Mouse (Mus musculus) cerebellum, adult 2 months (tissue): ENCODE measurements around the gene Ctbp2. TPM values are rescaled to one million over a fixed set of nuclear protein-coding genes. Genes with fewer than 3 reads are reported as not detected.
A peak's percentile ranks its signal among the peaks of the same experiment; 100 is the strongest.

Experiments used
- DNase-seq, 2 experiments: peaks; one replicate each; pipeline ENCODE4 v3.0.0; 2021
- H3K27ac ChIP-seq: fragments of 200-500 bp; 2 replicates; pipeline ENCODE4 v1.5.1; 2012; ENCODE audit warnings: low read length, control low read depth, inconsistent platforms; ENCODE audit not compliant: insufficient read depth
- H3K27me3 ChIP-seq: fragments of 200-500 bp; 2 replicates; pipeline ENCODE4 v1.6.1; 2012; ENCODE audit warnings: inconsistent platforms, mild to moderate bottlenecking, low read length, moderate library complexity; ENCODE audit not compliant: control insufficient read depth, insufficient read depth
- H3K4me1 ChIP-seq: fragments of 200-500 bp; 2 replicates; pipeline ENCODE4 v1.6.1; 2011; ENCODE audit warnings: low read length; ENCODE audit not compliant: control insufficient read depth, insufficient read depth
- H3K4me3 ChIP-seq: fragments of 200-500 bp; replicated peaks from 2 replicates; pipeline ENCODE3; 2011; ENCODE audit warnings: mild to moderate bottlenecking, low read depth, low read length, control low read depth; ENCODE audit not compliant: insufficient read depth
- CTCF ChIP-seq: fragments of 200-500 bp; IDR thresholded peaks from 2 replicates; pipeline ENCODE4 v1.5.1; 2011; ENCODE audit warnings: low read depth, mild to moderate bottlenecking, control low read depth, low read length, moderate library complexity, borderline replicate concordance; ENCODE audit not compliant: insufficient read depth
- POLR2A ChIP-seq: fragments of 200-500 bp; IDR thresholded peaks from 2 replicates; pipeline ENCODE4 v1.6.1; 2011; ENCODE audit warnings: low read length, control low read depth, borderline replicate concordance; ENCODE audit not compliant: insufficient read depth
- WGBS: fragments of 180-500 bp; shearing (Covaris S2); methylation state at CpG from one replicate; pipeline ENCODE4 v1.1.7; 2018; 5-methylcytosine and 5-hydroxymethylcytosine counted together
- polyA plus RNA-seq: library from polyadenylated mRNA; depleted of rRNA; stranded (reverse); fragments of >200 nt; gene quantifications from 2 replicates; pipeline ENCODE4 v1.2.3, GENCODE M21; 2012

Gene Ctbp2
- polyA plus RNA-seq, 1 experiment = 96.2 TPM

- WGBS = 91% methylated on average over 8 of the region's 8 CpGs
- no peaks in the 10 kb centered on the region for H3K27me3 ChIP-seq
- no peak for TF ChIP-seq POLR2A
- no peak for TF ChIP-seq CTCF
- no peak overlapping the region for H3K27ac ChIP-seq
- H3K4me1 ChIP-seq = peaks cover 39% of the 10 kb centered on the region
- DNase-seq = no peak
- no peak overlapping the region for H3K4me3 ChIP-seq
Measured at GRCm38 (mm10) chr7:133056924-133057323, 67.2 kb downstream of the Ctbp2 start.

- no peaks in the 10 kb centered on the region for H3K27me3 ChIP-seq
- no peak overlapping the region for H3K27ac ChIP-seq
- no peak for DNase-seq
- peak; percentile 20; the same call in 1 of the 2 replicates for TF ChIP-seq CTCF
- TF ChIP-seq POLR2A = no peak
- peaks cover 29% of the 10 kb centered on the region for H3K4me1 ChIP-seq
- H3K4me3 ChIP-seq = no peak overlapping the region
- WGBS = 94% methylated on average over 5 of the region's 5 CpGs
Measured at GRCm38 (mm10) chr7:133054486-133054885, 69.7 kb downstream of the Ctbp2 start.

GRCm38 (mm10) chr7:133053757-133054156 is 70.4 kb downstream of the Ctbp2 start:
- 78% methylated on average over 9 of the region's 9 CpGs for WGBS
- no peak overlapping the region for H3K4me3 ChIP-seq
- TF ChIP-seq CTCF = no peak
- no peak for TF ChIP-seq POLR2A
- H3K4me1 ChIP-seq = peaks cover 22% of the 10 kb centered on the region
- no peaks in the 10 kb centered on the region for H3K27me3 ChIP-seq
- no peak for DNase-seq
- no peak overlapping the region for H3K27ac ChIP-seq

- peak in 1 of 2 experiments; percentile 39 for DNase-seq
- Histone ChIP-seq H3K27me3 (no peaks in the 10 kb centered on the region), H3K4me3 (no peak overlapping the region), H3K27ac (no peak overlapping the region), H3K4me1 (peaks cover 21% of the 10 kb centered on the region)
- 33% methylated on average over 8 of the region's 8 CpGs for WGBS
- TF ChIP-seq POLR2A (no peak), CTCF (no peak)
Measured at GRCm38 (mm10) chr7:133052819-133053218, 71.3 kb downstream of the Ctbp2 start.

GRCm38 (mm10) chr7:133050681-133051080 is 73.5 kb downstream of the Ctbp2 start:
- Histone ChIP-seq H3K27ac (no peak overlapping the region), H3K4me3 (no peak overlapping the region), H3K4me1 (peaks cover 27% of the 10 kb centered on the region), H3K27me3 (no peaks in the 10 kb centered on the region)
- 76% methylated on average over 6 of the region's 6 CpGs for WGBS
- TF ChIP-seq POLR2A (no peak), CTCF (no peak)
- DNase-seq = no peak

GRCm38 (mm10) chr7:133048085-133048630 is 76.0 kb downstream of the Ctbp2 start:
- Histone ChIP-seq H3K27ac (no peak overlapping the region), H3K27me3 (no peaks in the 10 kb centered on the region), H3K4me1 (peaks cover 31% of the 10 kb centered on the region), H3K4me3 (no peak overlapping the region)
- DNase-seq = no peak
- TF ChIP-seq POLR2A (no peak), CTCF (no peak)
- 33% methylated on average over 3 of the region's 3 CpGs for WGBS

GRCm38 (mm10) chr7:133047287-133047686 is 76.9 kb downstream of the Ctbp2 start:
- no peak for DNase-seq
- Histone ChIP-seq H3K4me1 (peaks cover 24% of the 10 kb centered on the region), H3K27me3 (no peaks in the 10 kb centered on the region), H3K27ac (no peak overlapping the region), H3K4me3 (no peak overlapping the region)
- TF ChIP-seq POLR2A (no peak), CTCF (no peak)
- 75% methylated on average over 4 of the region's 4 CpGs for WGBS

GRCm38 (mm10) chr7:133044721-133045120 is 79.4 kb downstream of the Ctbp2 start:
- DNase-seq = no peak
- Histone ChIP-seq H3K27me3 (no peaks in the 10 kb centered on the region), H3K4me1 (peaks cover 28% of the 10 kb centered on the region), H3K27ac (no peak overlapping the region), H3K4me3 (no peak overlapping the region)
- no peak for TF ChIP-seq CTCF
- no peak for TF ChIP-seq POLR2A
- WGBS = 64% methylated on average over 4 of the region's 4 CpGs
